Mouse (Mus musculus): ENCODE measurements at regions not wholly inside any gene's neighbourhood (a gene's known extent, or its start where the extent isn't known, plus 50 kb on each side); places are given as distances from the start of the nearest gene placed in this dataset.

GRCm38 (mm10) chr2:161340291-161340690 is 231.4 kb upstream of the Chd6 start:
- no peak for DNase-seq

GRCm38 (mm10) chr2:161339327-161340001 is 230.6 kb upstream of the Chd6 start:
- DNase-seq: no peak

GRCm38 (mm10) chr2:161338953-161339326 is 230.1 kb upstream of the Chd6 start:
- peak; percentile 21 for DNase-seq

GRCm38 (mm10) chr2:161332653-161333052 is 223.8 kb upstream of the Chd6 start:
- no peak for DNase-seq

- DNase-seq: peak; percentile 20
These were observed 223.0 kb upstream of the Chd6 start for GRCm38 (mm10) chr2:161331850-161332365.

- no peak for DNase-seq
These were observed 193.9 kb upstream of the Chd6 start for GRCm38 (mm10) chr2:161302796-161303195.

GRCm38 (mm10) chr2:161268861-161269413 is 160.1 kb upstream of the Chd6 start:
- DNase-seq: no peak

GRCm38 (mm10) chr2:161266476-161266875 is 157.6 kb upstream of the Chd6 start:
- DNase-seq: no peak

- DNase-seq: no peak
These were observed 156.3 kb upstream of the Chd6 start for GRCm38 (mm10) chr2:161265211-161265610.

- DNase-seq: no peak
These were observed 143.9 kb upstream of the Chd6 start for GRCm38 (mm10) chr2:161252761-161253160.

- no peak for DNase-seq
These were observed 132.8 kb upstream of the Chd6 start for GRCm38 (mm10) chr2:161241665-161242064.

- no peak for DNase-seq
These were observed 128.5 kb upstream of the Chd6 start for GRCm38 (mm10) chr2:161237280-161237819.

GRCm38 (mm10) chr2:161233155-161233741 is 124.4 kb upstream of the Chd6 start:
- no peak for DNase-seq

GRCm38 (mm10) chr2:161231405-161231804 is 122.5 kb upstream of the Chd6 start:
- DNase-seq: no peak

- DNase-seq: no peak
These were observed 106.9 kb upstream of the Chd6 start for GRCm38 (mm10) chr2:161215736-161216135.

- peak; percentile 38 for DNase-seq
These were observed 106.0 kb upstream of the Chd6 start for GRCm38 (mm10) chr2:161214681-161215458.

GRCm38 (mm10) chr2:161212322-161212882 is 103.5 kb upstream of the Chd6 start:
- DNase-seq: no peak

GRCm38 (mm10) chr2:161196713-161197372 is 88.0 kb upstream of the Chd6 start:
- no peak for DNase-seq

GRCm38 (mm10) chr2:161187516-161187915 is 78.6 kb upstream of the Chd6 start:
- DNase-seq: no peak

- no peak for DNase-seq
These were observed 76.2 kb upstream of the Chd6 start for GRCm38 (mm10) chr2:161185122-161185521.

- DNase-seq: peak; percentile 51
These were observed 68.6 kb upstream of the Chd6 start for GRCm38 (mm10) chr2:161177355-161178021.
